Mouse (Mus musculus) midbrain, embryonic 11.5 days (tissue): ENCODE results near the gene Gm28048. TPM values are rescaled to one million over a fixed set of nuclear protein-coding genes. Genes with fewer than 3 reads are reported as not detected.

Experiments
- ATAC-seq: fragments of 200-750 bp; cut with Nextera tagmentation; 2 replicates; pipeline ENCODE4 v1.8.0; 2017; ENCODE audit warnings: moderate TSS enrichment, moderate library complexity; ENCODE audit not compliant: low FRiP score
- DNase-seq: peaks from one replicate; pipeline ENCODE4 v3.0.0; 2015; ENCODE audit warnings: low spot score; ENCODE audit errors: missing footprints
- H3K27ac ChIP-seq: fragments of 300-500 bp; sonication (generic); 2 replicates; pipeline ENCODE4 v1.5.1; 2014; ENCODE audit warnings: low read depth, low read length
- H3K27me3 ChIP-seq: fragments of 300-500 bp; sonication (generic); 2 replicates; pipeline ENCODE4 v1.6.1; 2014; ENCODE audit warnings: mild to moderate bottlenecking, low read length, moderate library complexity, mixed read lengths; ENCODE audit not compliant: control insufficient read depth, insufficient read depth
- H3K36me3 ChIP-seq: fragments of 300-500 bp; sonication (generic); 2 replicates; pipeline ENCODE4 v1.6.1; 2014; ENCODE audit warnings: mild to moderate bottlenecking, low read length, moderate library complexity, mixed read lengths; ENCODE audit not compliant: control insufficient read depth, insufficient read depth
- H3K4me1 ChIP-seq: fragments of 300-500 bp; sonication (generic); 2 replicates; pipeline ENCODE4 v1.6.1; 2014; ENCODE audit warnings: low read length; ENCODE audit not compliant: control insufficient read depth, insufficient read depth
- H3K4me2 ChIP-seq: fragments of 300-500 bp; sonication (generic); 2 replicates; pipeline ENCODE4 v1.6.1; 2014; ENCODE audit warnings: mild to moderate bottlenecking, moderate library complexity
- H3K4me3 ChIP-seq: fragments of 300-500 bp; sonication (generic); 2 replicates; pipeline ENCODE4 v1.5.1; 2014; ENCODE audit warnings: low read depth, low read length
- H3K9ac ChIP-seq: fragments of 300-500 bp; sonication (generic); 2 replicates; pipeline ENCODE4 v1.6.1; 2014; ENCODE audit warnings: low read length
- H3K9me3 ChIP-seq: fragments of 300-500 bp; sonication (generic); 2 replicates; pipeline ENCODE4 v1.6.1; 2016; ENCODE audit warnings: low read length; ENCODE audit not compliant: control insufficient read depth
- WGBS: fragments of 180-500 bp; shearing (Covaris S2); extraction: QIAGEN DNeasy Blood & Tissue Kit; methylation state at CpG from one replicate; pipeline ENCODE4 v1.1.7; 2014; 5-methylcytosine and 5-hydroxymethylcytosine counted together
- polyA plus RNA-seq: library from polyadenylated mRNA; unstranded; fragments of >200 nt; fragmentation: Nextera tagmentation; extraction: Ambion mirVana; gene quantifications from 2 replicates; pipeline ENCODE4 v1.2.1, GENCODE M21; 2014

Gm28048 gene
- polyA plus RNA-seq, 1 experiment from 2014 or later: 5.6 TPM

DNA sequence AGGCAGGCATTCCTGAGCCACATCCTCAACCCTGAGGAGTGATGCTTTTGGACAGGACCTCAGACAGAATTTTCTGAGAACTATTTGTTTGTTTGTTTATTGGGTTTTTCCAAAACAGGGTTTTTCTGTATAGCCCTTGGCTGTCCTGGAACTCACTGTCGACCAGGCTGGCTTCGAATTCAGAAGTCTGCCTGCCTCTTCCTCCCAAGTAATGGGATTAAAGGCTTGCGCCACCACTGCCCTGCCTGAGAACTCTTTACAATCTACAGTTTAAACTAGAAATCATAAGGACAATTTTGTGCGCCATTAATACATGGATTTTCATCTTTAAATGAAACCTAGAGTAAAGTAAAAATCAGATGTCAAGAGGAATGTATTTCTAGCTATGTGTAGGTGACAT lies 13.6 kb upstream of the Gm28048 start:
- H3K36me3 ChIP-seq: peaks cover 25% of the 10 kb centered on the region
- no peaks in the 10 kb centered on the region for H3K27me3 ChIP-seq
- ATAC-seq (no peak), DNase-seq (peak; percentile 72)
- peaks cover 9% of the 10 kb centered on the region for H3K4me1 ChIP-seq
- no peak overlapping the region for H3K9ac ChIP-seq
- H3K9me3 ChIP-seq: no peaks in the 10 kb centered on the region
- no peak overlapping the region for H3K27ac ChIP-seq
- 93% methylated on average over 4 of the region's 4 CpGs for WGBS
- no peak overlapping the region for H3K4me2 ChIP-seq
- no peak overlapping the region for H3K4me3 ChIP-seq

DNA sequence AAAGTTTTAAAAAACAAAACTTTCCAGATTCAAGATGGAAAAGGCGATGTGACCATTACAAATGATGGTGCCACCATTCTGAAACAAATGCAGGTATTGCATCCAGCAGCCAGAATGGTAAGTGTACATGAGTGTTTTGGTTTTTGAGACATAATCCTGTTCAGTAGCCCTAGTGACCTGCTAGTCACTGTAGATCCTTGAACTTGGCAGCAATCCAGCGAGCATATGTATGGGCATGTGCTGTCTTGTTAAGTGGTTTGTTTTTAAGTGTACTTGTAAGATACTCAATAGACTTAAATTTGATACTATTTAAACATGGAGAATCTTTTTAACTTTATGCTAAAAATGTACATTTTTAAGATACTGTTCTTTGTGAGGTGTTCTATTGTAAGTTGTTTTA lies 12.4 kb upstream of the Gm28048 start:
- 95% methylated on average over 2 of the region's 2 CpGs for whole genome bisulfite sequencing

DNA sequence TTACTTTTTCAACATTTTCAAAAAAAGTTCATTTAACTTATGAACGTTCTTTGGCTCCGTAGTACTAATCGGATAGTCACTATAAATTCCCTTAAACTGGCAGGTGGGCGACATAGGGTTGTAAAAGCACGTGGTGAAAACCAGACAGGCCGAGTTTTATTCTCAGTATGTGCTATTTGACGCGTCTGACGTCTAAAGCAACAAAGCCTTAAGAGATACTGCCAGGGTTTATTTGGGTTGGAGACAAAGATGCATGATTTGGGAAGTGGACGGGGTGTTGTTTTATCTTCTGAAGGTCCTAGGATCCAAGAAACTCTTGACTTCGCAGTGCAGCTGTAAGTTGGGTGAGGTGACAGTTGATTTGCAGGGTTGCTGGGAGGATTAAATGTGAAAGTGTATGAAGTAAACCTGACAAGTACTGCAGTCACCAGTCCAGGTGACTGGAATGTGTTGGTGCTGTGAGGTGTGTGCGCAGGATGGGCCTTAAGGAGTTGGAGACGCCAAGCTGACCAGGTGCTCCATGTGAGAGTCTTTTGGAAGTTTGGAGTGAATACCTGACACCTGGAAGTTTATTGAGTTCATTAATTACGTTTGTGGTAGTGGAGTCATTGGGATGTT lies 9.4 kb upstream of the Gm28048 start:
- Histone ChIP-seq H3K4me1 (peaks cover 13% of the 10 kb centered on the region), H3K4me3 (peak overlapping the region; percentile 76), H3K27ac (no peak overlapping the region), H3K27me3 (no peaks in the 10 kb centered on the region), H3K4me2 (peak overlapping the region; percentile 62), H3K9me3 (no peaks in the 10 kb centered on the region), H3K9ac (peak overlapping the region; percentile 92), H3K36me3 (peaks cover 8% of the 10 kb centered on the region; the same call in 1 of the 2 replicates)
- ATAC-seq (no peak), DNase-seq (peak; percentile 80)
- WGBS: 14% methylated on average over 14 of the region's 14 CpGs

More for the DNA sequence above, 12.4 kb upstream of the Gm28048 start:
- Histone ChIP-seq H3K27ac (no peak overlapping the region), H3K4me1 (peaks cover 13% of the 10 kb centered on the region), H3K27me3 (no peaks in the 10 kb centered on the region), H3K36me3 (peaks cover 20% of the 10 kb centered on the region), H3K9me3 (no peaks in the 10 kb centered on the region), H3K4me3 (no peak overlapping the region), H3K9ac (no peak overlapping the region), H3K4me2 (no peak overlapping the region)
- ATAC-seq (no peak), DNase-seq (peak; percentile 54)

GRCm38 (mm10) chr11:22990393-22991126 lies 8.7 kb upstream of the Gm28048 start, which contains the start of gene Cct4:
Cct4 (plus strand) TSS chr11:22990519.
- no peaks in the 10 kb centered on the region for H3K27me3 ChIP-seq
- peaks cover 13% of the 10 kb centered on the region for H3K4me1 ChIP-seq
- H3K27ac ChIP-seq: peak within 1 kb of the TSS; percentile 76
- ATAC-seq: peak; percentile 98
- H3K4me3 ChIP-seq: peak within 1 kb of the TSS; percentile 76
- H3K9ac ChIP-seq: peak within 1 kb of the TSS; percentile 92
- DNase-seq: peak; percentile 99
- H3K36me3 ChIP-seq: peaks cover 5% of the 10 kb centered on the region; the same call in 1 of the 2 replicates
- H3K4me2 ChIP-seq: peak within 1 kb of the TSS; percentile 62
- no peaks in the 10 kb centered on the region for H3K9me3 ChIP-seq
- under 1% methylated on average over 61 of the region's 66 CpGs for WGBS

DNA sequence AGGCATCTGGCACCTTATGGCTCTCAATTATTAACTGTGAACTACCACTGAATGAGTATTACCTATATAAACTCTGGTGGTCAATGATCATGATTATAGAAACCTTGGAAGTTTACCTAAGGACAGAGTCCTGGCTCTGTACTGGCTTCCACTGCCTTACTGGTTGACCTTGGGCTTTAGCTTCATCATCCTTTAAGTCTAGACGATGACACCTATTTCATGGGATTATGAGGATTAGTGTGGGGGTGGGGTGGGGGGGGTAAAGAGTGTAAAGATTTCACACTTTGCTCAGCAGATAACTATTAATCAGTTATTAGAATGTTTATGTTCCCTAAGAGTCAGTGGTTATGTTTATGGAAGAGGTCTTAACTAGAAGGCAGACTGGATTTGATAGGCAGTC lies 7.9 kb upstream of the Gm28048 start:
- Histone ChIP-seq H3K9ac (peak overlapping the region; percentile 92), H3K27ac (peak overlapping the region; percentile 76), H3K36me3 (peaks cover 4% of the 10 kb centered on the region; the same call in 1 of the 2 replicates), H3K4me3 (peak overlapping the region; percentile 76), H3K4me1 (peaks cover 13% of the 10 kb centered on the region), H3K9me3 (no peaks in the 10 kb centered on the region), H3K4me2 (peak overlapping the region; percentile 62), H3K27me3 (no peaks in the 10 kb centered on the region)
- DNase-seq (peak; percentile 78), ATAC-seq (0 out of 2 replicates have a peak, but pooled peaks have one; percentile 12)
- WGBS: 48% methylated on average over 1 of the region's 1 CpGs

- H3K4me2 ChIP-seq: no peak overlapping the region
- peak; percentile 92 for DNase-seq
- no peaks in the 10 kb centered on the region for H3K36me3 ChIP-seq
- no peak for ATAC-seq
- H3K27me3 ChIP-seq: no peaks in the 10 kb centered on the region
- H3K27ac ChIP-seq: no peak overlapping the region
- H3K9me3 ChIP-seq: no peaks in the 10 kb centered on the region
- no peak overlapping the region for H3K9ac ChIP-seq
- no peak overlapping the region for H3K4me3 ChIP-seq
- H3K4me1 ChIP-seq: peaks cover 13% of the 10 kb centered on the region
- 60% methylated on average over 2 of the region's 2 CpGs for WGBS
These were observed 5.5 kb upstream of the Gm28048 start for GRCm38 (mm10) chr11:22987357-22987756.

DNA sequence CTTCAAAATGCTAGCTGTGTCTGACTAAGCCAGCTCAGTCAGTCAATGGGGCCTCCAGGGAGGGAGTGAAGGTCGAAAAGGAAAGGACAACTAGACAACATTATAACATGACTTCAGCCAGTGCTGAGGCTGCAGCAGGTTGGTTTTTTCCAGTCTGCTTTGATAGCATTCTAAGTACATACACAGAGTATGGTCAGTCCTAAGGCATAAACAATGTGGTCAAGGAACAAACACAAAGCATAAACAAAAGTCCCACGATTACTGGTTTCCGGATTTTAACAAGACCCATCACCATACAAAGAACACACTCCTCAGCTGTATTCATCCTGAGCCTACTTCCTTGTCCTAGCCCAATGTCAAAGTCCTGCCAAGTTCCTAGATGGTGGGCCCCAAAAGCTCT lies 3.6 kb upstream of the Gm28048 start:
- H3K9me3 ChIP-seq: no peaks in the 10 kb centered on the region
- no peaks in the 10 kb centered on the region for H3K27me3 ChIP-seq
- no peak for ATAC-seq
- H3K27ac ChIP-seq: no peak overlapping the region
- peak; percentile 67 for DNase-seq
- H3K36me3 ChIP-seq: no peaks in the 10 kb centered on the region
- no peak overlapping the region for H3K4me3 ChIP-seq
- WGBS: 86% methylated on average over 3 of the region's 3 CpGs
- H3K4me2 ChIP-seq: no peak overlapping the region
- H3K9ac ChIP-seq: no peak overlapping the region
- H3K4me1 ChIP-seq: peaks cover 12% of the 10 kb centered on the region

- Histone ChIP-seq H3K4me3 (no peak overlapping the region), H3K9me3 (no peaks in the 10 kb centered on the region), H3K27ac (no peak overlapping the region), H3K27me3 (no peaks in the 10 kb centered on the region), H3K4me1 (peaks cover 8% of the 10 kb centered on the region), H3K9ac (no peak overlapping the region), H3K36me3 (no peaks in the 10 kb centered on the region), H3K4me2 (no peak overlapping the region)
- DNase-seq: peak; percentile 81
- 71% methylated on average over 6 of the region's 6 CpGs for WGBS
- ATAC-seq: no peak
These were observed 956 bp upstream of the Gm28048 start for GRCm38 (mm10) chr11:22982846-22983245.

DNA sequence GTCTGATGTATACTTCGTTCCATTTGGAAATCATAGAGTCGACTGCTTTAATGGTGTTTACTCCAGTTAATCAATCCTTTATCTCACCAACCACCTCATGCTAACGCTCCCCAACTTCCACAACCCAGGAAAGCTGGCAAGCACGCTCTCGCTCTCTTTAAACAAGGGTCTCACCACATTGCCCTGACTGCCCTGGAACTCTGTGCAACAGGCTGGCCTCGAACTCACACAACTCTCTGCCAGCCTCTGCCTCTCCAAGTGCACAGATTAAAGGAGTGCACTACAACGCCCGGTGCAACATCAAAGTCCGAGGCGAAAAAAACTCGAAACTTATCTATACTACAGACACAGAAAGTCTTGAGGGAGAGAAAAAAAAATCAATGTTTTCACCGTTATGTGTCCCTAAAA lies 343 bp downstream of the Gm28048 start:
- Histone ChIP-seq H3K27me3 (no peaks in the 10 kb centered on the region), H3K36me3 (no peaks in the 10 kb centered on the region), H3K9me3 (no peaks in the 10 kb centered on the region), H3K4me3 (peak overlapping the region; percentile 56), H3K4me2 (peak overlapping the region; percentile 76), H3K4me1 (peaks cover 8% of the 10 kb centered on the region), H3K9ac (peak overlapping the region; percentile 69), H3K27ac (peak overlapping the region; percentile 89)
- ATAC-seq: peak; percentile 51
- DNase-seq: peak; percentile 90
- WGBS: 4% methylated on average over 12 of the region's 12 CpGs
